Mouse (Mus musculus): ENCODE measurements at regions not wholly inside any gene's neighbourhood (a gene's known extent, or its start where the extent isn't known, plus 50 kb on each side); places are given as distances from the start of the nearest gene placed in this dataset.

- no peaks in the 10 kb centered on the region for H3K79me2 ChIP-seq (replicated peaks; ENCODE audit: control insufficient read depth, extremely low read depth, insufficient read depth, poor library complexity, severe bottlenecking)
- dilution Hi-C loops (cut with MboI; ENCODE audit: extremely low pct_ligation_motif_present, extremely low pct_unique_long_range_greater_than_20kb, low sequenced_read_pairs): no loop called here
- H3K4me3 ChIP-seq (replicated peaks in 1 of 3; ENCODE audit: low read depth in 2 of 3, low read length in 2 of 3, poor library complexity in 1 of 3): peak overlapping the region in 2 of 3 experiments; percentile 44
- in situ Hi-C loops (cut with MboI; ENCODE audit: low pct_ligation_motif_present, low pct_unique_long_range_greater_than_20kb, low sequenced_read_pairs): no loop called here
- no peaks in the 10 kb centered on the region for H3K27me3 ChIP-seq (replicated peaks)
- TF ChIP-seq JUN (IDR thresholded peaks at IDR 0.05; ENCODE audit: insufficient read depth, low read depth, low read length) (no peak), CHD1 (IDR thresholded peaks at IDR 0.05; ENCODE audit: low read depth, low read length) (no peak), RAD21 (IDR thresholded peaks at IDR 0.05; ENCODE audit: low read depth, low read length) (no peak), GABPA (IDR thresholded peaks at IDR 0.05; ENCODE audit: insufficient replicate concordance, low read depth, low read length) (no peak), MEF2A (IDR thresholded peaks at IDR 0.05; ENCODE audit: borderline replicate concordance, low read depth, low read length) (no peak), NELFE (IDR thresholded peaks at IDR 0.05; ENCODE audit: low read depth, low read length) (no peak), MAX (IDR thresholded peaks at IDR 0.05; ENCODE audit: low read length) (no peak), ZKSCAN1 (IDR thresholded peaks at IDR 0.05; ENCODE audit: borderline replicate concordance, low read depth, low read length) (no peak), CHD2 (IDR thresholded peaks at IDR 0.05; ENCODE audit: low read length) (no peak), HCFC1 (IDR thresholded peaks at IDR 0.05; ENCODE audit: low read depth, low read length) (no peak), MAFK (IDR thresholded peaks at IDR 0.05; ENCODE audit: insufficient replicate concordance, low read length) (no peak)
- no peak for DNase-seq (ENCODE audit: extremely low read depth)
- peak overlapping the region; percentile 99 for H3K4me2 ChIP-seq (ENCODE audit: insufficient read depth, low read depth, poor library complexity, severe bottlenecking)
- H3K9ac ChIP-seq (ENCODE audit: insufficient read depth, low read depth): peak overlapping the region; percentile 99
- no peak overlapping the region; the same call in 1 of the 2 replicates for H3K27ac ChIP-seq (ENCODE audit: insufficient read depth, low read depth)
- H3K36me3 ChIP-seq (replicated peaks in 1 of 2; ENCODE audit: control insufficient read depth in 1 of 2, insufficient read depth in 1 of 2, low read length in 1 of 2): no peaks in the 10 kb centered on the region
- H3K4me1 ChIP-seq (ENCODE audit: control insufficient read depth in 1 of 2, insufficient read depth in 2 of 2): peaks cover 4 to 15% of the 10 kb centered on the region in 2 experiments; a peak in 3 of 4 replicates
- no peaks in the 10 kb centered on the region for H3K9me3 ChIP-seq (replicated peaks; ENCODE audit: low read length)
Observed at GRCm38 (mm10) chr3:60409283-60409633, 63.4 kb upstream of the Mbnl1 start.

GRCm38 (mm10) chr3:60411746-60412145 is 60.9 kb upstream of the Mbnl1 start:
- Histone ChIP-seq H3K9me3 (replicated peaks; ENCODE audit: low read length) (no peaks in the 10 kb centered on the region), H3K4me2 (ENCODE audit: insufficient read depth, low read depth, poor library complexity, severe bottlenecking) (no peak overlapping the region), H3K79me2 (replicated peaks; ENCODE audit: control insufficient read depth, extremely low read depth, insufficient read depth, poor library complexity, severe bottlenecking) (no peaks in the 10 kb centered on the region), H3K27ac (ENCODE audit: insufficient read depth, low read depth) (no peak overlapping the region), H3K36me3 (replicated peaks in 1 of 2; ENCODE audit: control insufficient read depth in 1 of 2, insufficient read depth in 1 of 2, low read length in 1 of 2) (no peaks in the 10 kb centered on the region), H3K9ac (ENCODE audit: insufficient read depth, low read depth) (no peak overlapping the region), H3K4me3 (replicated peaks in 1 of 3; ENCODE audit: low read depth in 2 of 3, low read length in 2 of 3, poor library complexity in 1 of 3) (no peak overlapping the region), H3K27me3 (replicated peaks) (no peaks in the 10 kb centered on the region), H3K4me1 (ENCODE audit: control insufficient read depth in 1 of 2, insufficient read depth in 2 of 2) (peaks cover 4 to 15% of the 10 kb centered on the region in 2 experiments; a peak in 3 of 4 replicates)
- dilution Hi-C loops (cut with MboI; ENCODE audit: extremely low pct_ligation_motif_present, extremely low pct_unique_long_range_greater_than_20kb, low sequenced_read_pairs) (no loop called here), in situ Hi-C loops (cut with MboI; ENCODE audit: low pct_ligation_motif_present, low pct_unique_long_range_greater_than_20kb, low sequenced_read_pairs) (no loop called here)
- no peak for DNase-seq (ENCODE audit: extremely low read depth)
- TF ChIP-seq UBTF (IDR thresholded peaks at IDR 0.05; ENCODE audit: low read depth, low read length) (no peak), PAX5 (IDR thresholded peaks at IDR 0.05; ENCODE audit: low read length) (no peak), JUN (IDR thresholded peaks at IDR 0.05; ENCODE audit: insufficient read depth, low read depth, low read length) (no peak), HCFC1 (IDR thresholded peaks at IDR 0.05; ENCODE audit: low read depth, low read length) (no peak), USF1 (IDR thresholded peaks at IDR 0.05; ENCODE audit: low read depth, low read length) (no peak), USF2 (conservative IDR thresholded peaks at IDR 0.05; ENCODE audit: low read depth, low read length) (no peak), ZMIZ1 (IDR thresholded peaks at IDR 0.05; ENCODE audit: low read depth, low read length) (no peak), CHD2 (IDR thresholded peaks at IDR 0.05; ENCODE audit: low read length) (no peak), KAT2A (IDR thresholded peaks at IDR 0.05; ENCODE audit: insufficient replicate concordance, low read length) (no peak), ELF1 (IDR thresholded peaks at IDR 0.05; ENCODE audit: low read depth, low read length) (no peak), IRF4 (IDR thresholded peaks at IDR 0.05; ENCODE audit: low read depth, low read length) (no peak), NRF1 (IDR thresholded peaks at IDR 0.05; ENCODE audit: low read depth, low read length) (no peak), GABPA (IDR thresholded peaks at IDR 0.05; ENCODE audit: insufficient replicate concordance, low read depth, low read length) (no peak), TCF12 (IDR thresholded peaks at IDR 0.05; ENCODE audit: low read depth, low read length) (no peak), RAD21 (IDR thresholded peaks at IDR 0.05; ENCODE audit: low read depth, low read length) (no peak), MXI1 (IDR thresholded peaks at IDR 0.05; ENCODE audit: low read depth, low read length) (no peak), JUND (conservative IDR thresholded peaks at IDR 0.05; ENCODE audit: low read depth, low read length) (no peak), RCOR1 (conservative IDR thresholded peaks at IDR 0.05; ENCODE audit: low read depth, low read length) (no peak)
